Mouse (Mus musculus) brain, adult 2 months (tissue): ENCODE data around the gene Mlana.

Experiments used
- DNase-seq: peaks from one replicate; pipeline ENCODE4 v3.0.0; 2011; ENCODE audit warnings: low read depth, low spot score

Gene Mlana

DNA sequence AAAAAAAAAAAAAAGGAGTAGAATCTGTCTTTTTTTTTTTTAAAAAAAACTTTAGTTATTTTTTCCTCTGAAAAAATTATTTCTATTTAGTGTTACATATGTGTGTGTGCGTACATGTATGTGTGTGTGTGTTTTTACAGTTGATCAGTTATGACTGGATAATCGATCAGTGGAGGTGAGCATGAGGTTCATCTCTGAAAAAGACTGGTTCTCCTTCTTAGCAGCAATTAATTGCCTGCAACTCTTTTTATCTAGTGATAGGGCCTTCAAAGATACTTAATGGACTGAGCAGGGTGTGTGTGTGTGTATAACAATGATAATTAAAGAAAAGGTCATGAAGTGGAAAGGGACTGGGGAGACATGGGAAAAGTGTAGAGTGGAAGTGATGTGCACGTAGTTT, 53.4 kb downstream of the Mlana start:
- no peak for DNase-seq

GRCm38 (mm10) chr19:29753939-29754338, 56.3 kb downstream of the Mlana start:
- no peak for DNase-seq
